Mouse (Mus musculus) G1E (cell line): ENCODE data around the gene Hpca.

Source experiments
- CTCF ChIP-seq: IDR thresholded peaks from 2 replicates; pipeline ENCODE4 v1.5.1; 2012; ENCODE audit warnings: low read depth, low read length, inconsistent platforms, mixed read lengths
- GATA1 ChIP-seq: IDR thresholded peaks from 2 replicates; pipeline ENCODE4 v1.6.1; 2012; ENCODE audit warnings: borderline replicate concordance, low read length, inconsistent platforms, mixed read lengths
- GATA2 ChIP-seq: IDR thresholded peaks from 2 replicates; pipeline ENCODE4 v1.6.1; 2012; ENCODE audit warnings: low read depth, low read length, inconsistent platforms, borderline replicate concordance
- POLR2AphosphoS5 ChIP-seq: IDR thresholded peaks from 2 replicates; pipeline ENCODE4 v1.6.1; 2012; ENCODE audit warnings: low read depth, low read length, inconsistent platforms; ENCODE audit not compliant: insufficient replicate concordance
- TAL1 ChIP-seq: conservative IDR thresholded peaks from 2 replicates; pipeline ENCODE4 v1.6.1; 2012; ENCODE audit warnings: low read depth, low read length, inconsistent platforms, mixed read lengths

DNA sequence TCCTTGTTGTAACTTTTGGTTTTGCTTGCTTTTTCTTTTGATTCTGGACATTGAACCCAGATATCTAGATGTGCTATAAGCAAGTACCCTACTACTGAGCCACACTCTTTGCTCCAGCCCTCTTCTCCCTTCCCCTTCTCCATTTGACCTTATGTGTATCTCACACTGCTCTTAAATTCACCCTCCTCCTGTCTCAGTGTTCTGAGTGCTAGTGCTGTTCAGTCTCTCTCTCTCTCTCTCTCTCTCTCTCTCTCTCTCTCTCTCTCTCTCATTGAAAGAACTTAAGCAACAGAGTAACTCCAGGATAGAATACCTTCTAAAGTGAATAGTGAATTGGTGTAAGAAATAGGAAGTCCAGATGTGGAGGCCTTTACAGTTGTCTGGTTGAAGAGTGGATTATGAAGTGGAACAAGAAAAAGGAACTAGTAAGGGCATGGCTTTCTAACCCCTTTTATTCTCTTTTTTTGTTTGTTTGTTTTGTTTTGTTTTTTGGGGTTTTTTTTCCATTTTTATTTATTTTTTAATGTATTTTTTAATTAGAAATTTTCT is 56.1 kb downstream of the Hpca start:
- TF ChIP-seq CTCF (no peak), GATA1 (no peak), POLR2AphosphoS5 (no peak), TAL1 (no peak), GATA2 (no peak)
